Comparison of ENCODE assay signal across 19 mouse cellular contexts in genomic region chr4:97991395-97991794, GRCm38 (mm10).
A peak's percentile ranks its signal among the peaks of the same experiment; 100 is the strongest.
DNase-seq lines count a peak whose midpoint lies in the region; ATAC-seq lines count a peak whose summit lies in the region.
"Had no signal": no experiment of that assay in that cellular context is flagged by ENCODE, and none has a peak within 500 bp of the region (broad histone marks: within the 10 kb centered on the region; RNA-seq: fewer than 3 reads in every experiment).

No protein-coding gene starts in this region.

- H3K27me3 ChIP-seq in heart, embryonic 12.5 days (replicated peaks) = no peaks in the 10 kb centered on the region
- H3K27me3 ChIP-seq in heart, embryonic 10.5 days (ENCODE audit: insufficient read depth, poor library complexity, severe bottlenecking) = no peaks in the 10 kb centered on the region
- no peaks in the 10 kb centered on the region for H3K27me3 ChIP-seq in heart, embryonic 16.5 days (ENCODE audit: control insufficient read depth, insufficient read depth, low read length)
- no peaks in the 10 kb centered on the region for H3K27me3 ChIP-seq in hindbrain, embryonic 16.5 days (replicated peaks; ENCODE audit: control insufficient read depth, insufficient read depth, low read length)
- no peaks in the 10 kb centered on the region for H3K27me3 ChIP-seq in hindbrain, embryonic 11.5 days (ENCODE audit: control insufficient read depth, insufficient read depth, low read length)
- H3K27me3 ChIP-seq: embryonic facial prominence, embryonic 12.5 days; kidney, embryonic 15.5 days had no signal

- 50% methylated on average over 11 of the region's 11 CpGs for WGBS in heart, embryonic 12.5 days
- WGBS in heart, embryonic 10.5 days = 63% methylated on average over 11 of the region's 11 CpGs
- 54% methylated on average over 11 of the region's 11 CpGs for WGBS in heart, embryonic 16.5 days
- 72% methylated on average over 11 of the region's 11 CpGs for WGBS in hindbrain, embryonic 16.5 days
- WGBS in hindbrain, embryonic 11.5 days = 76% methylated on average over 11 of the region's 11 CpGs

- H3K9me3 ChIP-seq in heart, embryonic 12.5 days (replicated peaks) = no peaks in the 10 kb centered on the region
- H3K9me3 ChIP-seq in heart, embryonic 10.5 days = no peaks in the 10 kb centered on the region
- H3K9me3 ChIP-seq in heart, embryonic 16.5 days (replicated peaks; ENCODE audit: control insufficient read depth, low read length) = no peaks in the 10 kb centered on the region
- no peaks in the 10 kb centered on the region for H3K9me3 ChIP-seq in hindbrain, embryonic 16.5 days (ENCODE audit: control insufficient read depth, low read length)
- H3K9me3 ChIP-seq in hindbrain, embryonic 11.5 days (ENCODE audit: control insufficient read depth, low read length) = no peaks in the 10 kb centered on the region
- H3K9me3 ChIP-seq: embryonic facial prominence, embryonic 12.5 days; kidney, embryonic 15.5 days had no signal

- peak; percentile 23 for DNase-seq in embryo, embryonic 10 days (ENCODE audit: low spot score)
- DNase-seq in embryo, embryonic 11 days = no peak
- DNase-seq in heart, embryonic 10.5 days (ENCODE audit: low spot score) = no peak
- DNase-seq in heart, adult 9 months (ENCODE audit: low spot score in 2 of 2) = no peak
- no peak for DNase-seq in hindbrain, embryonic 11.5 days (ENCODE audit: low spot score)
- DNase-seq: adrenal gland, adult 8-10 months; B cell, adult 2 months; cerebellum, adult 2 months; cerebellum, postnatal 10 days; forebrain, postnatal 0 days; gastrocnemius, postnatal 36 days; heart, adult 2 months had no signal

- 0 out of 2 replicates have a peak, but pooled peaks cover 2% of the 10 kb centered on the region for H3K36me3 ChIP-seq in heart, embryonic 12.5 days
- no peaks in the 10 kb centered on the region for H3K36me3 ChIP-seq in heart, embryonic 10.5 days
- H3K36me3 ChIP-seq in heart, embryonic 16.5 days (ENCODE audit: control insufficient read depth, insufficient read depth) = no peaks in the 10 kb centered on the region
- H3K36me3 ChIP-seq in hindbrain, embryonic 16.5 days (ENCODE audit: control insufficient read depth, insufficient read depth, low read length) = no peaks in the 10 kb centered on the region
- H3K36me3 ChIP-seq in hindbrain, embryonic 11.5 days (ENCODE audit: control insufficient read depth, insufficient read depth, low read length) = no peaks in the 10 kb centered on the region
- H3K36me3 ChIP-seq: embryonic facial prominence, embryonic 12.5 days; kidney, embryonic 15.5 days had no signal

- H3K4me3 ChIP-seq in heart, embryonic 12.5 days = no peak overlapping the region
- no peak overlapping the region for H3K4me3 ChIP-seq in heart, embryonic 10.5 days
- H3K4me3 ChIP-seq in heart, embryonic 16.5 days (ENCODE audit: low read length) = no peak overlapping the region
- H3K4me3 ChIP-seq in hindbrain, embryonic 16.5 days (ENCODE audit: low read length) = no peak overlapping the region
- no peak overlapping the region for H3K4me3 ChIP-seq in hindbrain, embryonic 11.5 days (ENCODE audit: low read depth, low read length)
- H3K4me3 ChIP-seq: embryonic facial prominence, embryonic 12.5 days; heart, adult 2 months; kidney, embryonic 15.5 days had no signal

- no peak overlapping the region for H3K9ac ChIP-seq in heart, embryonic 12.5 days
- H3K9ac ChIP-seq in heart, embryonic 16.5 days (ENCODE audit: low read length) = no peak overlapping the region
- no peak overlapping the region for H3K9ac ChIP-seq in hindbrain, embryonic 16.5 days (ENCODE audit: low read depth, low read length)
- no peak overlapping the region for H3K9ac ChIP-seq in hindbrain, embryonic 11.5 days (ENCODE audit: low read depth, low read length)
- H3K9ac ChIP-seq: embryonic facial prominence, embryonic 12.5 days; forebrain, postnatal 0 days; kidney, embryonic 15.5 days had no signal

- ATAC-seq in heart, embryonic 12.5 days (ENCODE audit: insufficient number of reproducible peaks, low FRiP score) = 0 out of 2 replicates have a peak, but pooled peaks have one; percentile 56
- no peak for ATAC-seq in heart, embryonic 16.5 days (replicated peaks; ENCODE audit: extremely low read depth, insufficient read depth, low FRiP score)
- 0 out of 2 replicates have a peak, but pooled peaks have one; percentile 11 for ATAC-seq in hindbrain, embryonic 16.5 days
- no peak for ATAC-seq in hindbrain, embryonic 11.5 days (ENCODE audit: low FRiP score)
- ATAC-seq: CD4-positive, CD25-positive, alpha-beta regulatory T cell, adult 4 months; forebrain, postnatal 0 days; intestine, embryonic 16.5 days had no signal

- no peak overlapping the region for H3K4me2 ChIP-seq in heart, embryonic 12.5 days
- H3K4me2 ChIP-seq in heart, embryonic 16.5 days (ENCODE audit: low read depth, low read length) = no peak overlapping the region
- H3K4me2 ChIP-seq in hindbrain, embryonic 16.5 days (ENCODE audit: low read length) = no peak overlapping the region
- H3K4me2 ChIP-seq in hindbrain, embryonic 11.5 days (replicated peaks; ENCODE audit: low read depth, low read length) = no peak overlapping the region
- H3K4me2 ChIP-seq: embryonic facial prominence, embryonic 12.5 days; kidney, embryonic 15.5 days had no signal

- peak overlapping the region; percentile 76 for H3K27ac ChIP-seq in heart, embryonic 12.5 days (ENCODE audit: poor library complexity, severe bottlenecking)
- no peak overlapping the region for H3K27ac ChIP-seq in heart, embryonic 10.5 days
- H3K27ac ChIP-seq in heart, embryonic 16.5 days (ENCODE audit: low read length) = peak overlapping the region; percentile 52; the same call in 1 of the 2 replicates
- H3K27ac ChIP-seq in hindbrain, embryonic 16.5 days (ENCODE audit: low read depth, low read length) = no peak overlapping the region
- no peak overlapping the region for H3K27ac ChIP-seq in hindbrain, embryonic 11.5 days (ENCODE audit: low read depth, low read length)
- H3K27ac ChIP-seq: embryonic facial prominence, embryonic 12.5 days had no signal

- peaks cover 43% of the 10 kb centered on the region for H3K4me1 ChIP-seq in heart, embryonic 12.5 days (replicated peaks)
- peaks cover 36% of the 10 kb centered on the region for H3K4me1 ChIP-seq in heart, embryonic 10.5 days
- H3K4me1 ChIP-seq in heart, embryonic 16.5 days (ENCODE audit: control insufficient read depth, insufficient read depth, low read length) = peaks cover 37% of the 10 kb centered on the region
- H3K4me1 ChIP-seq in hindbrain, embryonic 16.5 days (ENCODE audit: control insufficient read depth, insufficient read depth, low read depth, low read length) = no peaks in the 10 kb centered on the region
- no peaks in the 10 kb centered on the region for H3K4me1 ChIP-seq in hindbrain, embryonic 11.5 days (replicated peaks; ENCODE audit: control insufficient read depth, insufficient read depth, low read length)

Comparison
In these comparisons a context has a peak if more than half of its experiments do, and no peak if none do; other contexts are left out.
1. ATAC-seq: peak in heart, embryonic 12.5 days (single experiment) and hindbrain, embryonic 16.5 days (single experiment); none in heart, embryonic 16.5 days (single experiment) and hindbrain, embryonic 11.5 days (single experiment).
2. H3K27ac ChIP-seq: peak in heart, embryonic 12.5 days (single experiment) and heart, embryonic 16.5 days (single experiment); none in heart, embryonic 10.5 days (single experiment), hindbrain, embryonic 16.5 days (single experiment) and hindbrain, embryonic 11.5 days (single experiment).